Mouse (Mus musculus): ENCODE data around the gene Pla2g1b. TPM values are rescaled to one million over a fixed set of nuclear protein-coding genes. Genes with fewer than 3 reads are reported as not detected.
"Not testable (repeated sequence)": the region's sequence is repeated elsewhere in the genome, so short reads cannot be mapped to it uniquely, and the experiment has no call there.

The Pla2g1b gene
- polyA plus RNA-seq, 1 experiment from 2014 or later: not detected

GRCm38 (mm10) chr5:115516081-115516907 lies 50.2 kb downstream of the Pla2g1b start:
- Histone ChIP-seq H3K9me3 (no peaks in the 10 kb centered on the region), H3K4me3 (no peak overlapping the region), H3K4me1 (peaks cover 63% of the 10 kb centered on the region), H3K27ac (replicated peaks) (peak overlapping the region; percentile 55; the same call in 1 of the 2 replicates), H3K36me3 (replicated peaks) (peaks cover 57% of the 10 kb centered on the region), H3K27me3 (replicated peaks; ENCODE audit: low read depth, poor library complexity, severe bottlenecking) (no peaks in the 10 kb centered on the region)
- WGBS: 87% methylated on average over 32 of the region's 32 CpGs
- no peak for DNase-seq (ENCODE audit: low spot score)

- no peaks in the 10 kb centered on the region for H3K9me3 ChIP-seq
- H3K4me1 ChIP-seq: peaks cover 65% of the 10 kb centered on the region
- WGBS: 93% methylated on average over 7 of the region's 7 CpGs
- H3K27ac ChIP-seq (replicated peaks): no peak overlapping the region
- no peak overlapping the region for H3K4me3 ChIP-seq
- peaks cover 54% of the 10 kb centered on the region for H3K36me3 ChIP-seq (replicated peaks)
- DNase-seq (ENCODE audit: low spot score): no peak
- no peaks in the 10 kb centered on the region for H3K27me3 ChIP-seq (replicated peaks; ENCODE audit: low read depth, poor library complexity, severe bottlenecking)
Observed at GRCm38 (mm10) chr5:115516908-115517307, 50.8 kb downstream of the Pla2g1b start.

GRCm38 (mm10) chr5:115517501-115517900 lies 51.4 kb downstream of the Pla2g1b start:
- H3K36me3 ChIP-seq (replicated peaks): peaks cover 49% of the 10 kb centered on the region

GRCm38 (mm10) chr5:115518214-115518613 lies 52.2 kb downstream of the Pla2g1b start:
- H3K4me3 ChIP-seq: not testable (repeated sequence)
- peaks cover 71% of the 10 kb centered on the region for H3K4me1 ChIP-seq

More at GRCm38 (mm10) chr5:115517501-115517900, 51.4 kb downstream of the Pla2g1b start:
- no peaks in the 10 kb centered on the region for H3K9me3 ChIP-seq
- H3K4me1 ChIP-seq: peaks cover 65% of the 10 kb centered on the region
- H3K27ac ChIP-seq (replicated peaks): no peak overlapping the region
- no peaks in the 10 kb centered on the region for H3K27me3 ChIP-seq (replicated peaks; ENCODE audit: low read depth, poor library complexity, severe bottlenecking)
- 93% methylated on average over 9 of the region's 9 CpGs for WGBS
- H3K4me3 ChIP-seq: no peak overlapping the region
- DNase-seq (ENCODE audit: low spot score): no peak

GRCm38 (mm10) chr5:115520325-115520869 lies 54.3 kb downstream of the Pla2g1b start:
- Histone ChIP-seq H3K9me3 (no peaks in the 10 kb centered on the region), H3K36me3 (replicated peaks) (peaks cover 37% of the 10 kb centered on the region), H3K4me3 (peak overlapping the region; percentile 28; the same call in 1 of the 2 replicates), H3K4me1 (peaks cover 71% of the 10 kb centered on the region), H3K27me3 (replicated peaks; ENCODE audit: low read depth, poor library complexity, severe bottlenecking) (no peaks in the 10 kb centered on the region), H3K27ac (replicated peaks) (peak overlapping the region; percentile 85)
- 47% methylated on average over 21 of the region's 21 CpGs for WGBS
- DNase-seq (ENCODE audit: low spot score): peak; percentile 28

More at GRCm38 (mm10) chr5:115518214-115518613, 52.2 kb downstream of the Pla2g1b start:
- H3K9me3 ChIP-seq; H3K27ac ChIP-seq (replicated peaks); DNase-seq (ENCODE audit: low spot score); H3K27me3 ChIP-seq (replicated peaks; ENCODE audit: low read depth, poor library complexity, severe bottlenecking): not testable (repeated sequence)
- peaks cover 42% of the 10 kb centered on the region for H3K36me3 ChIP-seq (replicated peaks)
- WGBS: 92% methylated on average over 8 of the region's 8 CpGs

- Histone ChIP-seq H3K27ac (replicated peaks) (peak overlapping the region; percentile 85), H3K4me1 (peaks cover 76% of the 10 kb centered on the region), H3K9me3 (no peaks in the 10 kb centered on the region), H3K36me3 (replicated peaks) (peaks cover 30% of the 10 kb centered on the region), H3K4me3 (peak overlapping the region; percentile 30; the same call in 1 of the 2 replicates), H3K27me3 (replicated peaks; ENCODE audit: low read depth, poor library complexity, severe bottlenecking) (no peaks in the 10 kb centered on the region)
- whole genome bisulfite sequencing: 50% methylated on average over 20 of the region's 21 CpGs
- peak; percentile 80 for DNase-seq (ENCODE audit: low spot score)
Observed at GRCm38 (mm10) chr5:115521553-115522461, 55.7 kb downstream of the Pla2g1b start.

- WGBS: 54% methylated on average over 4 of the region's 4 CpGs
- Histone ChIP-seq H3K27ac (replicated peaks) (peak overlapping the region; percentile 85), H3K4me3 (peak overlapping the region; percentile 11; the same call in 1 of the 2 replicates), H3K36me3 (replicated peaks) (peaks cover 23% of the 10 kb centered on the region), H3K9me3 (no peaks in the 10 kb centered on the region), H3K4me1 (peaks cover 77% of the 10 kb centered on the region), H3K27me3 (replicated peaks; ENCODE audit: low read depth, poor library complexity, severe bottlenecking) (no peaks in the 10 kb centered on the region)
- peak; percentile 35 for DNase-seq (ENCODE audit: low spot score)
Observed at GRCm38 (mm10) chr5:115522531-115522930, 56.5 kb downstream of the Pla2g1b start.

- Histone ChIP-seq H3K27ac (replicated peaks) (peak overlapping the region; percentile 85), H3K27me3 (replicated peaks; ENCODE audit: low read depth, poor library complexity, severe bottlenecking) (no peaks in the 10 kb centered on the region)
- DNase-seq (ENCODE audit: low spot score): peak; percentile 12
Observed at GRCm38 (mm10) chr5:115522981-115523499, 57.0 kb downstream of the Pla2g1b start.

GRCm38 (mm10) chr5:115523971-115524370 lies 57.9 kb downstream of the Pla2g1b start:
- H3K27me3 ChIP-seq (replicated peaks; ENCODE audit: low read depth, poor library complexity, severe bottlenecking): no peaks in the 10 kb centered on the region
- H3K9me3 ChIP-seq: no peaks in the 10 kb centered on the region
- peak overlapping the region; percentile 39 for H3K4me3 ChIP-seq
- 3% methylated on average over 15 of the region's 15 CpGs for WGBS
- H3K36me3 ChIP-seq (replicated peaks): peaks cover 13% of the 10 kb centered on the region
- peak; percentile 83 for DNase-seq (ENCODE audit: low spot score)
- peak overlapping the region; percentile 85 for H3K27ac ChIP-seq (replicated peaks)
- peaks cover 83% of the 10 kb centered on the region for H3K4me1 ChIP-seq

More at GRCm38 (mm10) chr5:115522981-115523499, 57.0 kb downstream of the Pla2g1b start:
- Histone ChIP-seq H3K9me3 (no peaks in the 10 kb centered on the region), H3K4me3 (peak overlapping the region; percentile 0; the same call in 1 of the 2 replicates), H3K4me1 (peaks cover 78% of the 10 kb centered on the region), H3K36me3 (replicated peaks) (peaks cover 21% of the 10 kb centered on the region)
- 63% methylated on average over 15 of the region's 15 CpGs for WGBS
